Mouse (Mus musculus) MEL-GATA-1-ER (cell line): ENCODE measurements around the gene Acadvl.
A peak's percentile ranks its signal among the peaks of the same experiment; 100 is the strongest.

Experiments
- DNase-seq: peaks from one replicate; pipeline ENCODE4 v3.0.0-alpha.2; 2012; ENCODE audit warnings: low read depth; ENCODE audit errors: extremely low read depth

Acadvl gene

GRCm38 (mm10) chr11:70014880-70015558, at the start of gene Acadvl:
Gene Acadvl (minus strand): TSS chr11:70015411.
- no peak for DNase-seq

DNA sequence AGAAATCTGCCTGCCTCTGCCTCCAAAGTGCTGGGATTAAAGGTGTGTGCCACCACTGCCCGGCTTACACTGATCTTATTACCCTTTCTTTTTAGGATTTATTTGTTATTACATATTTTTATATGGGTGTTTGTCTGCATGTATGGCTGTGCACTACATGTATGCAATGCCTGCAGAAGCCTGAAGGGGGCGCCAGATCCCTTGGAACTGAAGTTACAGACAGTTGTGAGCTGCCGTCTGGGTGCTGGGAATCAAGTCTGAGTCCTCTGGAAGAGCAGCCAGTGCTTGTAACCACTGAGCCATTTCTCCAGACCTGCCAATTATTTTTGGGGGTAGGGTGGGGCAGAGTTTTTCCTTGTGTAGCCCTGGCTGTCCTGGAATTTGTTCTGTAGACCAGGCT, 47.8 kb upstream of the Acadvl start:
- no peak for DNase-seq

- DNase-seq: no peak
Measured at GRCm38 (mm10) chr11:70059930-70060329, 44.7 kb upstream of the Acadvl start.

DNA sequence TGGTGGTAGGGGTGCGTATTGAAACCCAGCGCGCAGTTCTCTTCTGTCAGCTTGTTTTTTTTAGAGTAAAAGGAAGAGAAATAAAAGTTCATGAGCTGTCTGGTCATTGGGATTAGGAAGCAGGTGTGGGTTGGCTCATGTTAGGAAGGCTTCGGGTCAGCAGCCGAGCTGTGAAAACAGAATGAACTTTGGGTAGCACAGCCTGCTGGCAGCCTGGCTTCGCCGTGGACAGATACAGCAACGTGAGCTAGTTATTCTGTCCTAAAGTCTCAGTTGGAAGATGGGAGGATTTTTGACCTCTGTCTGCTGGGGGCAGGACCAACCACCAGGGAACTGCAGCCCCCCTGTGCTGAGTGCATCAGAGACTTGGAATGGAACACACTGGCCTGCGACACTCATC, 42.6 kb upstream of the Acadvl start:
- DNase-seq: no peak

- peak; percentile 38 for DNase-seq
Measured at GRCm38 (mm10) chr11:70055618-70056214, 40.5 kb upstream of the Acadvl start.

DNA sequence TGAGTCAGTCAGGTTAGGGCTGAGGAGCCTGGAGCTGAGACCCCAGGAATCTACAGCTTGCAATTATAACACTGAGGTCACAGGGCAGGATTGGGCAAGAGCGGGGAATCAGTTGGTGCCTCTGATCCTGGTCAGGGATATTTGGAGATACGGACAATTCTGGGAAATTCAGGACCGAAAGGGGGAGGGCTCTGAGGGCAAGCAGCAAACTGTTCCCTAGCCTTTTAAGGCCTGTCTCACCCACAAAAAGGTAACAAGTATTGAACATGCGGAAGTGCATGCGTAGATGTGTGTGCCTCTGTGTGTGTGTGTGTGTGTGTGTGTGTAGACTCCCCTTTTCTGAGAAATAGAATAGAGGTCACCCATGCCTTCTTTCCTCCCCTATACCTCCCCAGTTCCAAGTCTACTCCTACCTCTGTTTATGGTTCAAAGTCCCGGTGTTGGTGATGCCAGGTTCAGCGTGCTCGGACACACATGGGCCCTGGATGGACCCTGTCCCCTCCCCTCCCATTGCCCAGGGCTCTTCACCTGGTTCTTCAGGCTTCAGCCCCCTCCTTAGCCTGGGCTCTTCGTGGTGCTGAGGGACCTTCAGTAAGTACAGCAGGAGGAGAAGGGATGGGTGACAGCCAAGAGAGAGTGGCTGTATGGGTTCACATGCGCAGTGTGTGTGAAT, 38.8 kb upstream of the Acadvl start, which contains the start of gene Asgr1:
Gene Asgr1, plus strand, starts transcription at position 188 of the 673 bp plus-strand sequence.
- no peak for DNase-seq

GRCm38 (mm10) chr11:70053156-70053555, 37.9 kb upstream of the Acadvl start:
- no peak for DNase-seq

DNA sequence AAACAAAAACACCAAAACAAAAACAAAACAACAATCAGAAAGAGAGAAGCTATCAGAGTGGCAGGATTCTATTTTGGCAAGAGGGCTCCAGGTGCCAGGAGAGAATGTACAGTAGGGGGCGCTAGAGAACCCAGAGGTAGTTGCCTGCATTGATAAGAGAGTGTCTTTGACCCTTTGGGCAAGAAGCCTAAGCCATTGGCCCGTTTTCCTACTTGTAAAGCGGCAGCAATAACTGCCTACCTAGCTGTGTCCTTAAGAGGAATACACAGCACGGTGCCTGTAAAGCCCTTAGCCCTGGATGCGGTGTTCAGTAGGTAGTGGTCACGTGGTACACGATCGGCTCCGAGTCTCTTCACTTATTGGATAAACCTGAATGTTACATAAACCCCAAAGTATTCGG, 34.6 kb upstream of the Acadvl start:
- no peak for DNase-seq

GRCm38 (mm10) chr11:70049366-70049765, 34.2 kb upstream of the Acadvl start:
- DNase-seq: no peak

DNA sequence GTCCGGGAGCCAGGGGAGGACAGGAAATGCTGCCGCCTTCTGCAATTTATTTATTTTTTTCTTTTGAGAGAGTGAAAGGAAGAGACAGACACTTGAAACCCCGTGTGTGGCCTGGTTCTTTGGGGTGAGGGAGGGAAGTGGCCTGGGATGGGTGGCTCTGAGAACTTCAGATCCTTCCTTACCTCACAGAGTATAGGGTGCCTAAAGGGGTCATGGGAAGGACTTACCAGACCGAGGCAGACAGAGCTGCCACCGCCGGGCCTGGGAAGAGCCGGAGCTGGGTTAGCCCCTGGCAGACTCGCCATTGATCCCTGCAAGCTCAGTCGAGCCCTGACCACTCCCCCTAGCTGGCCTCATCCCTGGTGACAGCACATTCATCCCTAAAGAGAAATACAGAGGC, 30.2 kb upstream of the Acadvl start:
- DNase-seq: no peak

- DNase-seq: no peak
Measured at GRCm38 (mm10) chr11:70043665-70044064, 28.5 kb upstream of the Acadvl start.

GRCm38 (mm10) chr11:70042309-70043085, 27.3 kb upstream of the Acadvl start:
- DNase-seq: no peak

GRCm38 (mm10) chr11:70040184-70040583, 25.0 kb upstream of the Acadvl start:
- DNase-seq: no peak

DNA sequence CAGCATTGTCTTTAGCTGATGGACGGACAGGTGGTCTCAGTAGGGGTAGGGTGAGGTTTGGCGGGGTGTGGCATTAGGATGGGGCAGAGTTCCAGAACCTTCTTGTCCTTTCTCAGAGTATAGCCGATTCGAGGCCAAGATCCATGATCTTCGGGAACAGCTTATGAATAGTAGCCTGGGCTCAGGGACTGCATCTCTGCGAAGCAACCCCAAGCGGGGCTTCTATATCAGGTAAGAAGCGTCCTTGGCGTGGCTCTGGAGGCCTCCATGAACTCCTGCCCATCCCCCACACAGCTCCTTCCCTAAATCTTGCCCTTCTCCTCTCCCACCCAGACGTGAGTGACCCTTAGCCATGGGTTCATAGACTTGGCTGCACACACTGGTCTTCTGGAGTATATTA, 24.4 kb upstream of the Acadvl start:
- DNase-seq: no peak

DNA sequence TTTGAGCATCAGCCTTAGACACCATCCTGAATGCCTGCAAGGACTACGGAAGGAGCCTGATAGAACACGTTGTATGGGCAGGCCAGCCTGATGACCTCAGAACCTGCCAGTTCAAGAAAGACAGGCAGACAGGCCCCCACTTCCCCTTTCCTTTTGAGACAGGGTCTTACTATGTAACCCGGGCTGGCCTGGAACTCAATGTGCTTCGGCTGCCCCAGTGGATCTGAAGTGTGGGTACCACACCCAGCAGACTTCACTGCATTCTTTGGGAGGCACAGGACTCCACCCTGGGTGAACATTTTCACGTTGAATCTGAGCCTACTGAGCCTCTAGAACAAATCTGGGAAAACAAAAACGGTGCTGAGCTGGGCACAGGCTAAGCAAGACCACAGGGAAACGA, 23.0 kb upstream of the Acadvl start:
- DNase-seq: no peak

DNA sequence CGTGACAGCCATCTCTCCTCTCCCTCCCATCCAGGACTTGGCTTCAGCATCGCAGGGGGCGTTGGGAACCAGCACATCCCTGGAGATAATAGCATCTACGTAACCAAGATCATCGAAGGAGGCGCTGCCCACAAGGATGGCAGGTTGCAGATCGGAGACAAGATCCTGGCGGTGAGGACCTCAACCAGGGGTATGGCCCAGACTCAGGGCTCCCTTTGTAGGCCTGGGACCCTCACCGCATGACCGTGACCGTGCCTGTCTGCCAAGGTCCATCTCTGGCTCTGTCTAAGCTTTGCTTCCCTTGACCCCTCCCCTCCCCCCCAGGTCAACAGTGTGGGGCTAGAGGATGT, 16.1 kb upstream of the Acadvl start:
- DNase-seq: no peak

GRCm38 (mm10) chr11:70030651-70031320, 15.6 kb upstream of the Acadvl start:
- no peak for DNase-seq

GRCm38 (mm10) chr11:70029829-70030550, 14.8 kb upstream of the Acadvl start:
- no peak for DNase-seq

GRCm38 (mm10) chr11:70029130-70029801, 14.1 kb upstream of the Acadvl start:
- no peak for DNase-seq
